Mouse (Mus musculus): ENCODE results near the gene Cops3.

The Cops3 gene

DNA sequence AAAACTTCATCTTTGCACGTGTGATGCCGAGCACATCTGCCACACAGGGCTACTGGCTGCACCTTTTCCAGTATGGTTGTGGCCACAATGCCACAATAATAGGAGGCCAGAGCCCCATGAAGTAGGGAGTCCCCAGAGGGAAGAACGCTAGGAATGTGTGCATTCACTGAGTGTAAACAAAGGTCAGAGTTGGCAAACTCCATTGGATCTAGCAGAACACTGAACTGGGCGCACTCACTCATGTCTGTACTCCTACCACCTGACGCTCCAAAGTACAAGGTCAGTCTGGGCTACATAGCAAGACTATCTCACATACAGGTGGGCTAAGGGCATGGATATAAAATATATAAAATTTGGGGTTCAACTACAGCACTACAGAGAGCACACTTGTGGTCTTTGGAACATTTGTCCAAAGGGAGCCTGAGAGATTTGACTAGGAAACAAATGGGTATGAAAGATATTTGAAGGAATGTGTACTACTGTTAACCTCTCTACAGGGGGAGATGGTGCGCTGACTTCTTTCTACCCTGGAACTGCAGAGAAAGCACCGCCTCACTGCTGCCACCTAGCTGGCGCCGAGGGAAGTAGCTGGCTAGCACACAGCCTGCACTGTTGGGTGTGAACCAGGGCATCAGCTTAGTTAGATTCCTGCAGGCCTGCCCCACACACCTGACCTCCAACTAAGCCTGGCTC lies 61.3 kb downstream of the Cops3 start:
- DNase-seq (ENCODE audit: low spot score in 2 of 2): peak; percentile 64 to 82

DNA sequence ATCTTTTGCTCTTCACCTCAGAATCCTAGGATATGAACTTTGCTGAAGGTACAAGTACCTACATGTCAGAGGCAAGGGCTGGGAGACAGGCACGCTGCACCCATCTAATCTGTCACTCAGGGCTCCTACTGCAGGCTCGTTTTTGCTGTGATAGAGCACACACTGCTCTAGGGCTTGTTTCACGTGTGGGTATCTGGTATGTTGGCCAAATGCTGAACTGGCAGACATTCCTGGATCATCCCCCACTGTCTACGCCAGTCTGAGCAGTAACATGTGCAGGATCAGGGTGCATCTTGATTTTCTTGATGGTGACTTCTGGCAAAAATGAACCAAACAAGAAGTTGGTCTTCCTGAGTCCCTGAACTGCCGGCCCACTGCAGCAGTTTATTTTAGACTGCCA lies 62.4 kb downstream of the Cops3 start:
- no peak for DNase-seq (ENCODE audit: low spot score in 2 of 2)

DNA sequence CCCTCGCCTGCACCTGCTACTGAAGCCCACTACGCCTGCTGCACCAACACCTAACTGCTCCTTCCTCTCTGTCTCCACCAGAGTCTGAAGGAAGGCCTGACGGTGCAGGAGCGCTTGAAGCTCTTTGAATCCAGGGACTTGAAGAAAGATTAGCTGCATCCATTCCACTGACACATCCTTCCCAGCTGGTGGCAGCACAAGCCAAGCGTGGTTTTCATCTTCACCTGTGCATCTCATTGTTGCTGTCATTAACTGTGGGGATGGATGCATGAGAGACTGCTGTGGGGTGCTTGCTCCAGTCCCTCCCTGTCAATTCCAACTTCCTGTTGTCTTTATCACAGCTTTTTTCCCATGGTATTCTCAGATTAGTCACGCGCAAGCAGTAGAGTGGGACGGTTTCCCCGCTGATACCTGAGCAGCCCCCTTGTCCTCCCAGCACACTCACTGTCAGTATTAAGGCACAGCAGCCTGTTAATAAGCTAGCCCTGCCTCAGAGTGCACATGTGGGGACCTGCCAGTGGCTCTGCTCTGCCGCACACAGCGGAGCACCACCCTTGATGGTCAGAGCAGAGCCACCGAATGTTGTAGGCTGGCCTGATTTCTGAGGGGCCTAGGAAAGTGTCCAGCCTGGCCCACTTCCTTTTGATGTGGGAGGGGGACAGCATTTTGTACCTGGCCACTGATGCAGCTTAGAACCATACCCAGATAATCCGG lies 64.0 kb downstream of the Cops3 start:
- DNase-seq (ENCODE audit: low spot score in 2 of 2): no peak

DNA sequence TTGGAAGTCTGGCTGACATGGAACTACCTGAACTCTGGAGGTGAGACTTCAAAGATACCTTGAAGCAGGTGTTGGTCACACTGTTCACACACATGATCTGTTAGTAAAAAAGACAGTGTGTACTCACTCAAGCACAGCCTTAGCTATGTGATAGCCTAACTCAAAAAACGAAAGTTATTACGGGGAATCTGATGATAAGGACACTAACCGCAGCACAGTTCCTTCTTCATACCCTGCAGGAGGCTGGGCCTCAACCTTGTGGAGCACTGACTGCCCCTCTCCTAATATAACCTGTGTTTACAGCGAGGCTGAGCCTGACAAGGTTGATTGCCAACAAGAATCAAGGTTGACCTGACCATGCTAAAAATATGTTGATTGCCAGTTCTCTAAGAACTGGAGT lies 65.1 kb downstream of the Cops3 start:
- DNase-seq (ENCODE audit: low spot score in 2 of 2): no peak

DNA sequence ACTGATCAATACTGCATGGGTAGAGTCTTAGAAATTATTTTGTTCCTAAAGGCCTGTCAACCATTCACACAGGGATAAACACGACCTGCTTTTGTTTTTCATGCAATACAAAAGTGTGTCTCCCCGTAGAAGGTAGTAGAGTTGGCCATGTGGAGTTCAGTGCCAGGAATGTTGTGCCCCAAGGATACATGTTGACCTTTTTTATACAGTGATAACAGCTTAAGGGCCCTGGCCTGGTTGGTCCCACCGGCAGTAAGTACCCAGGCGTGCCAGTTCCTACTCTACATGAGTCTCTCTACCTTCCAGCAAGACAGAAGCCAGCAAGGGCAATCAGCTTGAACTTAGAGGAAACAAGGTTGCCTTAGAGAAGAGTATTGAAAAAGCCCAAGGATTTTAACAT lies 66.7 kb downstream of the Cops3 start:
- no peak for DNase-seq (ENCODE audit: low spot score in 2 of 2)

DNA sequence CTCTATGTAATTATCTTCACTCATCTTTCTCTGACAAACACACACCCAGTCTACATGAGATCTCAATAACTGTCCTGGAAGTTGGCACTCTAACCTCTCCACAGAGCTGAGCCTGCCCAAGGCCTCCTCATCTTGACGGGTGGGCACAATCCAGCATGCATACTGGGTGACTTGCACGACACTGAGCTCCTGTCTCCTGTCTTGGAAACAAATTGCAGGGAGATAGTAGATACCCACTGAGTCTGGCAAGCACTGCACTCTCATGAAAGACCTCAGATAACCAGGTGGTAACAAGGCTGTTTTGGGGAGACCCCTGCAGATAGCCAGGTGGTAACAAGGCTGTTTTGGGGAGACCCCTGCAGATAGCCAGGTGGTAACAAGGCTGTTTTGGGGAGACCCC lies 67.3 kb downstream of the Cops3 start:
- DNase-seq (ENCODE audit: low spot score in 2 of 2): no peak

DNA sequence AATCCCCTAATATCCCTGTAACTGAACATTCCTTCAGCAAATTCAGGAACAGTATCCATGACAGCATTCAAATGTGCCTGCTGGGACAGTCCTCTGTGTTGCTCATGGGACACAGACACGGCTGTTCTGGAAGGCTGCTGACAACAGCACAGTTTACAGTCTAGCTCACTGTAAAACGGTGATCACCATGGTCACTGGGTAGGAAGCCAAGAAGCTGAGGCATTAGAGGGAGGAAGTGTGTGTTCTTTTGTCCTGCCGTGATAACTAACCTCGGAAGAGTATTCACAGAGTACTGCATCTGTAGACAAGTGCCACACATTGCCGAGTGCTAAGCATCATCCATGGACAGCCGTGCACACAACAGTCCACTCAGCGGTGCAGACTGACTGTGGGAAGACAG lies 68.9 kb downstream of the Cops3 start:
- no peak for DNase-seq (ENCODE audit: low spot score in 2 of 2)

DNA sequence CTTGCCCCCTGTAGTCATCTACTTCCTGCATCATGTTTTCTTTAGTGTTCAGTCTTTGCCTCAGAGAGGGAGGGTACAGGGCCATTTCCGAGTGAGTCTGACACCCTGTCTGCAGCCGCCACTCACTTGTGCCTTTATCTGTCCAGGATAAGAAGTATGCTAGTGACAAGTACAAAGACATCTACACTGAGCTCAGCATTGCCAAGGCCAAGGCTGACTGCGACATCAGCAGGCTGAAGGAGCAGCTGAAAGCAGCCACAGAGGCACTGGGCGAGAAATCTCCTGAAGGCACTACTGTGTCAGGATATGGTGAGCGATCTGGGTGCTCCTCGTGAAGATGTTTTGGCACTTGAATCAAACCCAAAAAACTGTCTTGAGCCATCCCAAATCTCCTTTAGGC lies 69.9 kb downstream of the Cops3 start:
- DNase-seq (ENCODE audit: low spot score in 2 of 2): no peak

DNA sequence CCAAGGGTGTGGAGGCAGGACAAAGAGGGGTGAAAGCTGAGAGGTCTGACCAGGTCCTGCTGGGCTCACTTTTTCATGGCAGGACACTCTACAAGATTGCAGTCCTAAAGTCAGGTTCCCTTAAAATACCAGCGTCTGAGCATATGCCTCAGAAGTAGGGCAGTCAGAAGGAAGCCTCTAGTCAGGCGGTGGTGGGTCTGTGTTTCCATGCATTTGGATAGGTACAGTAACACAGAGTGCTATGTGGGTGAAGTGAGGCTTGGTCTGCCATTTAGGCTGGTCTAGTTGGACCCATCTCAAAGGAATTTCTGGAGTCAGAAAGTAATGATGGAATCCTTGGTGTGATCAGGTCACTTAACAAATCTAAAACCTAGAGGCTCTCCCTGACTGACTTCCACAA lies 70.3 kb downstream of the Cops3 start:
- DNase-seq (ENCODE audit: low spot score in 2 of 2): no peak

All from cerebellum, postnatal 4 days (tissue).